Mouse (Mus musculus) adrenal gland, adult 18-20 months (tissue): Measurements from ENCODE around the gene Ehd2. TPM values are rescaled to one million over a fixed set of nuclear protein-coding genes. Genes with fewer than 3 reads are reported as not detected.
A peak's percentile ranks its signal among the peaks of the same experiment; 100 is the strongest.

Source experiments
- DNase-seq, 2 experiments: peaks; one replicate each; pipeline ENCODE4 v3.0.0; 2021 to 2022; ENCODE audit warnings: low spot score in 2 of 2
- total RNA-seq, 2 experiments: library from RNA; stranded (reverse); gene quantifications; 1 replicate in 1 of 2; 2 replicates in 1 of 2; pipeline ENCODE4 v1.2.3; 2021

The Ehd2 gene
- total RNA-seq, 2 experiments from 2014 or later = 28.7 to 121 TPM

DNA sequence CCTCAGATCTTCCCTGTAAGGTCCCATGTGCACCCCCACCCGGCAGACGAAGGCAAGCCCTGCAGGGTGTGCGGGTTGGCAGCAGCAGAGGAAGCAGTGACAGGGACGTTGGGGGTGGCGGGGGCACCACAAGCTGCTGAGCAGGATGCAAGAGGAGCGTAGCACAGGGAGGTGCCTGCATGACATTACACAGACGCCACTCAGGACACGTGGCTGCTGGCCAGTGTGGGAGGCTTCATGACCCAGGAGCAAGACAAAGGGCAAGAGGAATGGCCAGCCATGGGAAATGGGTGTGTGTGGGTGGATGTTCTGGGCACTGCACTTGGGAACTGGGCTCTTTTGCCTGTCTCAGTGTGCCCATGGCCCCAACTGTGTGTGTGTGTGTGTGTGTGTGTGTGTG lies 12.9 kb upstream of the Ehd2 start:
- DNase-seq = no peak

DNA sequence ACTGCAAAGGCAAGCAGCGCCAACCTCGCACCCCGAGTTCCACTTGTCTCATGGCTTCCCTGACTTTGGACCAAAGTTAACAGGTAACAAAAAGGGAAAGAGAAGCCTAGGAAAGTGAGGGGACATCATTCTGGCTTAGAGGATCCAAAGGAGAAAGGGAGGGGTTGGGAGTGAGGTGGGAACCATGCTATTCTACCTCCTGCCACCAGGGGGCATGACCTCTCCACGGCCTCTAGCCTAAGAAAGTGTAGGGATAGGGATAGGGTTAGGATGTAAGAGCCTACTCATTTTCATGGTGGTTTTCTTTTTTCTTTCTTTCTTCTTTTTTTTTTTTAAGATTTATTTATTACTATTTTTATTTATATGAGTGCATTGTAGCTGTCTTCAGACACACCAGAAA lies 8.5 kb upstream of the Ehd2 start:
- peak in 1 of 2 experiments; percentile 50 for DNase-seq

DNA sequence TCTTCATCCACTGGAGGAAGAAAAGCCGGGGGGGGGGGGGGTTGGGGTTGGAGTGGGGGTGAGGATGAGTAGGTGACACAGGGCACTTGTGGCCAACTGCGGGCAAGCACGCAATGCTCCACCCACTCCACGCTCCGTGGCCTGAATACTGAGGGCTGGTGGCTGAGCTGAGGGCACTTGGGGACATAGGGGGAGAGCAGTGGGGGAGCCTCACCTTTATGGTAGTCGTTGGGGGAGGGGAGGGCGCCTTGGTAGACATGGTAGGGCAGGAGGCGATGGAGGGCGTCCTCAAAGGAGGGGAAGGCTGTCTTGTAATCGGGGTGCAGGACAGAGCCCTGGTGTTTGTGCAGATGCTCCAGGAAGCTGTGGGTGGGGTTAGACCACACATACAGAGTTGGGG lies 8.1 kb upstream of the Ehd2 start:
- no peak for DNase-seq

DNA sequence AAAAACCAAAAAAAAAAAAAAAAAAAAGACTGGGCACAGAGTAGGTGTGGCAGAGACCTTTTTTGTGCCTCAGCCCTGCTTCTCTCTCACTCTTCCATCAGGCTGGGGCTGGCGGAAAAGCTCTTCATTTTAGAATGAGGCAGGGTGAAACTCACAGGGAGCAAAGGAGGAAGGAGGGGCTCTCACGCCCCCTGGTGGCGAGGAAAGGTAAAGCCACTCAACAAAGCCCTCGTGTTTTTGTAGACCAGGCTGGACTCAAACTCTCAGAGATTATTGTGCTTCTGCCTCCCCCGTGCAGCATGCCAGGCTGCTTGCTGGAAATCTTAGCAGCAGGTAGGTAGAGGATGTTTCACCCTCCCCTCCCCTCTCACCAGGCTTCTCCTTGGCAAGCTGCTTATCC lies 7.3 kb upstream of the Ehd2 start:
- peak; percentile 60 to 68 for DNase-seq

DNA sequence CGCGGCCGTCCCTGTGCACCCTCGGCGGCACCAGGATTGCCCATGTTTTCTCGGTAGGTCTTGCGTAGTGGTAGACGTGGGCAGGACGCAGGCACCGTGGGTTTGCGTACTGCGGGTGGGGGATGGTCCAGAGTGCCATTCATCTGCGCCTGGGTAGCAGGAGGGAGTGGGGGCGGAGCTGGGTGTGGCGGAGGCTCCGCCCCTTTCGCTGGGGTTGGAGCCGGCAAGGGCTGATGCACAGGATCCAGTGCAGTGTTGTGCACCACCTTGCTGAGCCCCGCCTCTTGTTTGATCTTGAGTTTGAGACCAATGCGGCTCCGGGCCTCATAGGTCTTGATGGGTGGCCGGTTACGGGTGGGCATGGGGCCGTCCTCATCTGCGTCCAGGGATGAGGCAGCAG lies 4.9 kb upstream of the Ehd2 start:
- no peak for DNase-seq

DNA sequence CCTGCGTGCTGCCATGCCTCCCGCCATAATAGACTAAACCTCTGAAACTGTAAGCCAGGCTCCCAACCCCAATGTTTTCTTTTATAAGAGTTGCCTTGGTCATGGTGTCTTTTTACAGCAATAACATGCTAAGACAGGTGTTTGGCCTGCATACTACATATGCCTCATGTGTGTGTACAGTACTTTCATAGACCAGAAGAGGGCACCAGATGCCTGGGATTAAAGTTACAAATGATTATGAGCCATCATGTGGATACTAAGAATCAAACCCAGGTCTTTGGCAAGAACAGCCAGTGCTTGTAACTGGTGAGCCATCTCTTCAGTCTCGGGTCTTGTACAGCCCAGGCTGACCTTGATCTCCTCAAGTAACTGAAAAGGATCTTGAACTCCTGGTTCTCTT lies 2.3 kb upstream of the Ehd2 start:
- no peak for DNase-seq

DNA sequence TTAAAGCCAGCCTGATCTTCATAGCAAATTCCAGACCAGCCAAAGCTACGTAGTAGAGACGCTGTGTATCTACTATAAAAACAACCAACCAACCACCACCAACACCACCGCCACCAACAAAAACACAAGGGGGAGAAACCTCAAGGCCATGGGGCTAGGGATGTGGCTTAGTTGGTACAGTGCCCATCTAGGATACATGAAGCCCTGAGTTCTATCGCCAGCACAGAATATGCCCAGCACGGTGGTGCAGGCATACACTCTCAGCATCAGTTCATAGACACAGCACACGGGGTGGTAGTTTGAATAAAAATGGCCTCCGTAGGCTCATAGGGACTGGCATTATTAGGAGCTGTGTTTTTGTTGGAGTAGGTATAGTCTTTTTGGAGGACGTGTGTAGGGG lies 955 bp upstream of the Ehd2 start:
- no peak for DNase-seq

DNA sequence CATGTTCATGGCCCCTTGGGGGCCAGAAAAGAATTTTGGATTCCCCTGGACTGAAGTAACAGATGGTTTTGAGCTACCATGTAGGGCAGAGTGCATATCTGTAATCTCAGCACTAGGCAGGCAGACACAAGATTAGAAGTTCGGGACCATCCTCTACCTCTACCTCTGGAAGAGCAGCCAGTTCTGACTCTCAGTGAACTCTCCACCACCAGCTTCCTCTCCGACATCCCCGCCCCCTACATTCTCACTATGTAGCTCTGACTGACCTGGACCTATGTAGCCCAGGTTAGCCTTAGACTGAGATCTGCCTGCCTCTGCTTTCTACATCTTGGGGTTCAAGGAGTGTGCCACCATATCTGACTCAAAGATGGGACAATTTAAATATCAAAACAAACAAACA lies 878 bp downstream of the Ehd2 start:
- no peak for DNase-seq

DNA sequence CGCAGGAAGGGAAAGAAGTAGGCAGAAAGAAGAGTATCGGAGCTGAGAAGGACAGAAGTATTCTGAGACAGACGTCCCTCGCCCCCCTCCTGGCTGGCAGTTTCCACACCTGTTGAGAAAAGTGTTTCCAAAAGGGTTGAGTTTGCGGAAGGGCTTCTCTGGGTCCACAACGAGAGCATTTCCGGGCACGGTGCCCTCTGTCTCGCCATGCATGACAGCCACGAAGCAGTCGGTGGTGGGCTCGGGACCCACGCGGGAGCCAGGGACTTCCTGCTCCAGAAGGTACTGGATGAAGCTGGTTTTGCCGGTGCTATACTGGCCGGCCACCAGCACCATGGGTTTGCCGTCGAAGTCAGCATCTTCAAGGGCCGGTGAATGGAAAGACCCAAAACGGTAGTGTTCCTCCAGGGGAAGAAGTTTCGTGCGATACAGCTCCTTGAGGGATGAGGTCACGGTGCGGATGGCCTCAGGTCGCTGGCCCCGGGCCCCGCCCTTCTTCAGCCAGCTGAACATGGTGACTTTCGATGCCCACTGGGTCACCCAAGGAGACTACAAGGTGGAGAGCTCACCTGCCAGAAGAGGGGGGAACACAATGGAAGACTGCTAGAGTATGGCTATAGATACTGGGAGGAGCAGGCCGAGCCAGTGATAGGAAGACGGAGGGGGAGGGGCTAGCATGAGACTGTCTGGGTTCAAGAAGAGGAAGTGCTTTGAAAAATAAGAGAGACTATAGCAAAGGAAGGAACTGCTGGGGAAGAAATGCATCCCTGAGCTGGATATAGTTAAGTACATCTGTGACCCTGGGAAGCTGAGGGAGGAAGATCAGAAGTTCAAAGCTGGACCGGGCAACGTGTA lies 3.3 kb downstream of the Ehd2 start:
- no peak for DNase-seq

DNA sequence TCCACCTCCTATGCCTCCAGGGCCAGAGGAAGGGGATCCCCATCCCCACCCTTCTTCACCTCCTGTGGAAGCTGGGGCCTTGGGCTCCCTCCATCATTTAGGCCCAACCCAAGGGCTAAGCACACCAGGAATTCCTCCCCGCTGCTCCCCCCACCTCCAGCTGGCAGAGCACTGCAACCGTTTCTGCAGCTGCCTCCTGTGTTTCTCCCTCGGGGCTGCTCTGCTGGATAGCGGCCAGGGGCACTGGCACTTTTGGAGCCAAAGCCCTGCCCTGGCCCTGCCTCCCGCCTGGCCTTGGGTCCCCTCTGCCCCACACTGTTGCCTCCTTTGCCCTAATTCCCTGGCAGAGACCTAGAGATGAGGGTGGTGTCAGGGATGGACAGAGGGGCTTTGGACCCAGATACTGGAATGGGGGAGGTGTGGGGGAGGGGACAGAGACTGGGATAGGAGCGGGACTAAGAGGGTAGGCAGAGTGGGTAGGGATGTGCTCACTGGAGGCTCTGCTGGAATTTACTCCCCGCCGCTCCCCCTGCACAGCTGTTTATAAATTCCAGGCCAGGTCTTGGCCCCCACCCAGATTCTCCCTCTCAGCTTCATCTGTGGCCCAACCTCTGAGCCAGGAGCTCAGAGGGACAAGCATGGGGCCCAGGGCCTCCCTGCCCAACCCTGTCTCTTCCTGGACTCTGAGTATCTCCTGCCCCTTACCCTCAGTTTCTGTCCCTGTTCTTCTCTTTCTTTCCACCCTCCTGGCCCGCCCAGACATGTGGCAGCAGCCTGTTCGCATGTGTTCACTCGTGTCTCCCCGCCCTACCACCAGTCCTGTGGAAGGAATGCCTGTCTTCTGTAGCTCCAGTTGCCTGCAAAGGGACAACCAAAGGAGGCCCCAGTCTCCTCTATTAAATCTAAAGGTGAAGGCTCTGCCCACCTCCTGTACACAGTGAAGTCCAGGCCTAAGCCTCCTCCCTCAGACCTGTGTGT lies 4.8 kb downstream of the Ehd2 start:
- DNase-seq = peak; percentile 59 to 75

DNA sequence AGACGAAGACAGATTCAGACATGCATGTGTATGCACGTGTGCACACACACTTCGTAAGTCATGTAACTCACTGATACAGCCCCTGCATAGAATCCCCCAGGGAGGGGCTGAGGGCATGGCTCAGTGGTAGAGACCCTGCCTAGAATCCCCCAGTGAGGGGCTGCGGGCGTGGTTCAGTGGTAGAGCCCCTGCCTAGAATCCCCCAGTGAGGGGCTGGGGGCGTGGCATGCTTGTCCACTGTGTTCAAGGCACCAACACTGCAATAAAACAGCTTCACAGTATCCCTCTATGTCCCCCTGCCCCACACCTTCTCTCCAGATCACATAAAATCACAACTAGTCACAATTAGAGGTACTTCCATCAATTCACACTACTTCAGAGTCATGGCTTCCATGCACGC lies 5.6 kb downstream of the Ehd2 start:
- DNase-seq = no peak

DNA sequence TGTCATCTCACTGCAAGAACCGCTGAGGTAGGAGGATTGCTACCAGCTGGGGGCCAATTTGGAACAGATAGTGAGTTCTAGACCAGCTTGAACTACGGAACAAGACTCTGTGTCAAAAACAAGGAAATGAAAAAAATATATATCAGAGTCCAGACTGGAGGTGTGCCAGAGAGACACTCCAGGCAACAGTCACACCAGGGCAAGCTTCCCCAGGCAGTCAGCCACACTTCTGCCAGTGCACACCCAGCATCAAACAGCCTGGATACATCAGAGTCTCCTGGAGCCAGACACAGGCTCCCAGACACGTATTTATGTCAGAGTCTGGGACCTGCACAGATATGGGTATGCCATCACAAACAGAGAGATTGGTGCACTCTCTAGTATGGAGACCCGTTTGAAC lies 6.1 kb downstream of the Ehd2 start:
- DNase-seq = no peak

DNA sequence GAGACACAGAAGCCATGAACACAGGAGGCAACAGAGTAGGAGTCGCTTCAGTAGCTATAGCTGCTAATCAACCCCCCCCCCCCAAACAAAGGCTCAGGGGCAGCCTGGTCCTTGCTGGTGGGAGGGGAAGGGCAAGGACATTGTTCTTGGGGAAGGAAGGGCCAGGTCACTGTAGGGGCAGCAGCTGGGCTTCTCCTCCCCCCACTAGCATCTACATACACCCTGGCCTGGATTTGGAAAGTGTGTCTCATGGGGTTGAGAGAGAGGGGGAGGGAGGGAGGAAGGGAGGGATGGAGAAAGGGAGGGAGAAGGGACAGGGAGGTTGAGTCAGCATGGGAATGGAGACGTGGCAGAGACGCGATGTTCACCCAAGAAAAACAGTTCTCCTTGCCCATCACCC lies 6.7 kb downstream of the Ehd2 start:
- no peak for DNase-seq

DNA sequence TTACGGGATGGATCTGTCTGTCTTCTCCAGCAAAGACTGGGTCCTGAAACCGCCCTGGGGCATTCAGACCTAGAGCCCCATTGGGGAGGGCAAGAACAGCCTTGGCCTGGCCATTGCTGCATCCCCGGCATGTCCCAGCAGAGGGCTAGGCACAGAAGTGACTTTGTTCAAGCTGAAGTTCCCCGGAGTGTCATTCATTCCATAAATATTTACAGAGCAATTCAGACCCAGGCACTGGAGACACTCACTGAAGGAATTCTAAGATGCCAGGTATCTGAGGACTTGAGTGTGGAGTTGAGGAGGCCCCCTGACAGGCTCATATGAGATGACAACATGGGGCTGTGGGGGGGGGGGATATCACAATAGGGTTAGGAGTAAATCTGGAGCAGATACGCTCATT lies 11.2 kb downstream of the Ehd2 start:
- no peak for DNase-seq

DNA sequence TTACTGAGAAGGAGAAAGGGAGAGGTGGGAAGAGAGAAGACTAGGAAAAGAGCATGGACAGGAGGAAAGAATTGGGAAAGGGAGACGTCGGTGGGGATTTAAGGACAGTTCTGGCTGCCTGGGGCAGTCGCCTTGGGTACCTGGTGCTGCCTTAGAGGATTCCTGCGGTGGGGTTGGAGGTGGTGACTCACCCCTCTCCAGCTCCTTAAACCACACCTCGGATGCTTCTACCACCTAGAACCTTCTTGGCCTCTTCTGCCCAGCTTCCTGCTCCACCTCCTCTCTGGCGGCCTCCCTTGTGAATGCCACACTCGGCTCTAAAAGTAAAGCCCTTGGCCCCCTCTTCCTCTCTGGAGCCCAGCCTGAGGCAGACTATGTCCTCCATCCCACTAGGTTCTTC lies 11.9 kb downstream of the Ehd2 start:
- DNase-seq = no peak

DNA sequence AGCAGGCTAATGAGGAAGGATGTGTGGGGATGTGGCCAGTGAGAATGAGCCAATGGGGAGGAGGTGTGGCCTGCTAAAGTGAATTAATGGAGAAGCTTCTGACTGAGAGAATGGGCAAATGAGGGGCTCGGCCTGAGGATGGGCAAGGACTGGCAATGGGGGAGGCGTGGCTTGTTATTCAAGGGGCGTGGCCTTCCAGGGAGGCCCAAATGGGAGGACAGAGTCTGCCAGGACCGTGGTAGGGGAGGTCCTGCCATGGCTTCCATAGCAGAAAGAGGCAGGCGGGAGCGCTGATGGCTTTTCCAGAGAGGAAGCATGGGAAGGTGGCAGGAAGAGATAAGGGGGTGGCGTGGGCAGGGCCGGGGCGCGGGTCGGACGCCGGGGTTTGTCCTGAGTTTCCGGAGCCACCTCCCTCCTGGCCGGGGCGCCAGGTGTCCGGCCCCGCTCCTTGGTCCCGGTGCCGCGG lies 12.4 kb downstream of the Ehd2 start:
- DNase-seq = no peak

DNA sequence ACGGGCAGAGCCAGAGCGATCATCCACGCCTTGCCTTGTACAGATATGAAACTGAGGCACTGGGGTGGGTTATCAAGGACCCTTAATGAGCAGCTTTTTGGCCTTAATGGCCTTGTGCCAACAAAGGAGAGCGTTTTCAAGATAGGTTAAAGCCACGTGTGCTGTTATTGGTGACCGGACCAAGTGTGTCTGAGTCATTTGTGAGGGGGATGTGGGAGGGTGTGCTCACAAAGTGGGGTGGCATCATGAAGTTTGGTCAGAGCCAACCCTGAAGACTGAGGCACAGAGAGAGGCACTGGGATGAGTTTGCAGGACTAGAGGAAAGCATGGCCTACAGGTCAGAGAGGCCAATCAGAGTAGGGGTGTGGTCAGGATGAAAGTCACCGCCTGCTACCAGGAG lies 12.9 kb downstream of the Ehd2 start:
- no peak for DNase-seq

DNA sequence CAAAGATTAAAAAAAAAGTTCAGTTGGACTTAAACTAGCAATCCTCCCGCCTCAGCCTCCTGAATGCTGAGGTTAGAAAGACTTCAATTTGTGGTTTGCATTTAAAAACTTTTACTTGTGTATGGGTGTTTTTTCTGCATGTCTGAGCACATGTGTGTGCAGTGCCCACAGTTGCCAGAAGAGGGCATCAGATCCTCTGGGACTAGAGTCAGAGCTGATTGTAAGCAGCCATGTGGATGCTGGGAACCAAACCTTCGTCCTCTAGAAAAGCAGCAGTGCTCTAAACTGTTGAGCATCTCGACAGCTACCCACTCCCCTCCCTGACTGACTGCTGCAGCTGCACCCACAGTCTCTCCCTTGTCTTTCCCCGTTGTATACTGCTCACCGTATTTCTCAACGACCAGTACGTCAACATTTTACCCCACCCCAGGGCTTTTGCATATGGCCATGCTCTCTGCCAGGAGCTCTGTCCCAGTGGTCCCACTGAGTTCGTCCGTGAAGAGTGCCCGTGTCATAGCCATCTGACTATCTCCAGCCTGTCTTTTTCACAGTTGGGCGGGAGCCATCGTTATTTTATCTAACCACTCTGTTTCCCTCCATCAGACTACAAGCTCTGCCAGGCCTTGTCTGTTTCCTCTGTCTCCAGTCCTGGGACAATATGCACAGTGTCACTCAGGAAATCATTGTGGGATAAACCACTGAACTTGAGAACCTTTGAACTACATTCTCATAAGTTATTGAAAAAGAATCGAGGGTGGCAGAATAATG lies 13.9 kb downstream of the Ehd2 start:
- no peak for DNase-seq

DNA sequence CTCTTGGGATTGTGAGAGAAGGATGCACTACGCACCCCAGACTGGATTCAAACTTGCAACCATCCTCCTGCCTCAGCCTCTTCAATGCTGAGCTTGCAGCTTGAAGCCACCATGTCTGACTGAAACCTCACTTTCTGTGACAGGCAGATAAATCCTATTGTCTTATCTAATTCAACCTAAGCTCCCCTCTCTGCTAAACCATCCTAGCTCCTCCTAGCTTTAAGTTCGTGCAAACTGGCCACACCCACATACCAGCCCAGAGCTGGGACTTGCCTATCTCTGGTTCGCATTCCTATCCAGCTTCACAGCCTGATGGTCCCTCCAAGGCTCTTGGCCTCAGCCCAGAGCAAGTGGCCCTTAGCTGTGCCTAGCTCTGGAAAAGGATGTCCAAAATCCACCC lies 15.0 kb downstream of the Ehd2 start:
- no peak for DNase-seq

DNA sequence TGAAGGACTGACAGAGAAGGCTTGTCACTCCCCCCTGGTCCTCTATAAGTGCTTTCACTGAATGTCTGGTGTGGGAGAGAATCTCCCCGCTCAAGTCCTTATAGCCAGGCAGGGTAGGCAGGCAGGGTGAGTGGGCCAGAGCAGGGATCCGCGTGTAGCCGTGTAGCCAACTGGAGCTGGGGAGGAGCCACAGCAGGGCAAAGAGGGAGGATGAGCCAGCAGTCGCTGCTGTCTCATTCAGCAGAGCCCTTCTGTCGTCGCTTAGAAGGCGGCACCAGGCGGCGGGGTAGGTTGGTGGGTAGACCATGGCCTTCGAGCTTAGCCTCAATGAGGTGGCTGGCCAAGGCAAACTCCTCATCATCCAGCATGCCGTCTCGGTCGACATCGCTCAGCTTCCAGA lies 17.4 kb downstream of the Ehd2 start:
- no peak for DNase-seq

DNA sequence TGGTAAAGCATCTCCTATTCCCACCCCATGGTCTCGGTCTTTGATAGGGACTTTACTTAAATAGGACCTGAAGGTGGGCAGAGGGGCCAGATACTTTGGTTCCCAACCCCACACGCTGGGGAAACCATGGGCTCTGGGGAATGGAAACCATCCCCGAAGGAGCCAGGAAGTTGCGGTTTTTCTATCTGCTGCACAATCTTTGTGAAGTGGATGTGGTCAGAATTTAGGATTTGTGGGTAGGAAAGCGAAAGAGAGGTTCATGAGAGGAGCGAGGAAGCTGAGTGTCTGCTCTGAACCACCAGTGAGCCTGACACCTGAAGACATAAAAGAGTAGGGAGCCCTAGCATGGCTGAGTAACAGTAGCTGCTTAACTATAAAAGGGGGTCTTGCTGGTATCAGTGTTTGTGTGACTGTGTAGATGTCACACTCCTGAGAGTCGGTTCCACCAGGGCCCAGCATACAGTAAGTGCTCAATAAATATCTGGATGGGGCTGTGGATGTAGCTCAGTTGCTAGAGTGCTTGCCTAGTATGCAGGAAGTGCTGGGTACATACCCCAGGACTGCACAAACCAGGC lies 18.1 kb downstream of the Ehd2 start:
- no peak for DNase-seq
